Mouse (Mus musculus) thymus, postnatal 25 days (tissue): ENCODE measurements around the gene Rbm20.

Source experiments
- DNase-seq: peaks from one replicate; pipeline ENCODE4 v3.0.0; 2022

Rbm20 gene

DNA sequence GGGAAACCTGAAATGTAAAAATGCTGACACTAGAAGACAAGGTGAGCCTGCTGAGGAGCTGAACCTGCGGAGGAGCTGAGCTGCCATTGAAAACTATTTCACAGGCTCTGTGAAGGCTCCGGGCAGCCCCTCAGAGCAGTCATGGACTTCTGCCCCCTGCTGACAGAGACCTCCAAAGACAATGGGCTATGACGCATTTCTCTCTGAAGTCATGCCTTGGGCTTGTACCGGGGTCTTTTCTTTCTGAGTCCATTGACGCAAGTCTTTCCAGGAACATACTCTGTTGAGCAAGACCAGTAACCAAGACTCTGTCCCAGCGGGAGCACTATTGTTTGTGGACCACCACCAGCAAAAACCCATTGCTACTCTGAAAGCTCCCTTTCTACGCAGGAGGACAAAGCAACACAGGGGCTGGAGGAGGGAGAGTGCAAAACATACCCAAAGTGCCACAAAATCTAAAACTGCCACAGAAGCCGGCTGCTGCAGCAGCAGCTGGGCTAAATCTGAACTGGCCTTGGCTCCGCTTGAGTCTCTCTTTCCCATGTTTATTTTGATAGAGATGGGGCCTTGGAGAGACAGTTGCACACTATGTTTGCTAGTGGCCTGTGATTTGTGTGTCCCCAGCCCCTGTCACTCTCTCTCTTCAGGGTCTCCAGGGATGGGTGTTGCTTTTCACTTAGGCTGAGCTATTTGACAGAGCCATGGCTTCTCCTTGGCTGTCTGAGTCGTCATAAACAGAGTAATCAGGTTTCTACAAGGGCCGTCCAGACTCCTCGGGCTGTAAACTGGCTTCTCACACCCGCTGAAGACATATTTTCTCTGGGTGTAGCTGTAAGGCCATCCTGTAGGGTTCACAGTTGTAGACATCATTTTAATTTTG is 144.4 kb downstream of the Rbm20 start:
- no peak for DNase-seq

DNA sequence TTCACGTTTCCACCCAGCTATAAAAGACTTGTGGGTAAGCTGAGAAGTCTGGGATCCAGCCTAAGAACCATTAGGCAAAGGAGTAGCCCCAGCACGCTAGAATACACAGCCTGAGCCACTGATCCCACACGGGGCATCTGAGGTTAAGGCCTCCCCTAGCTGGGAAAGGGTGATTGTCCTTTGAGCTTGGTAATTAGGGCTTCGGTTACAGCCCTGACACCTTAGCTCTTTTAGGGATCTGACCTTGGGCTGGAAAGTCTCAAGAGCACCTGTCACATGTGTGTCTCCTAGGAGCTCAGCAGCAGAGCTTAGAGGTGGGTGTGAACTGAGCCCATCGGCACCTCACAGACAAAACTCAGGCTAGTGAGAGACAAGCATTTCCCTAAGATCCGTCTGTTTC is 146.7 kb downstream of the Rbm20 start:
- no peak for DNase-seq

DNA sequence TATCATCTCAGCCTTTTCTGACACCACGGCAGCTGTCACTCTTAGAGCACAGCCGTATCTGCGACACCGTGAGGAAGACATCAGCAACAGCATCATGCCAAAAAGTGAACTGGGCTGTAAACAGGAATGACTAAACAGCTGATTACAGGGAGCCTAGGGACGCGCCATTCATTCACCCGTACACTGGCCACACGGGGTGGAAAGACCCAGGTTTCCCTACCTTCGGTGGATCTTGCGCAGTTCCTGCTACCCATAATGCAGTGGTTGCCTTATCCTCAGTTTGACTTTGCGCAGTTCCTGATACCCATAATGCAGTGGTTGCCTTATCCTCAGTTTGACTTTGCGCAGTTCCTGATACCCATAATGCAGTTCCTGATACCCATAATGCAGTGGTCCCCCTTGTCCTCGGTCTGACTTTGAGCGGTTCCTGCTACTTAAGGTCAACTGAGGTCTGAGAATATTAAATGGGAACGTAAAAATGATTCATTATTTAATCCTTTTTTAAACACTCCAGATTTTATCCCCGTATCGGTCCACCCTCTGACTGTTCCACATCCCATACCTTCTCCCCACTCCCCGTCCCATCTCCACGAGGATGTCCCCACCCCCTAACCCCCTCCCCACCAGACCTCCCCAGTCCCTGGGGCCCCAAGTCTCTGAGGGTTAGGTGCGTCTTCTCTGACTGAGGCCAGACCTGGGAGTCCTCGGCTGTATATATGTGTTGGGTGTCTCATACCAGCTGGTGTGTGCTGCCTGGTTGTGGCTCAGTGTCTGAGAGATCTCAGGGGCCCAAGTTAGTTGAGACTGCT is 148.0 kb downstream of the Rbm20 start:
- DNase-seq: peak; percentile 28

DNA sequence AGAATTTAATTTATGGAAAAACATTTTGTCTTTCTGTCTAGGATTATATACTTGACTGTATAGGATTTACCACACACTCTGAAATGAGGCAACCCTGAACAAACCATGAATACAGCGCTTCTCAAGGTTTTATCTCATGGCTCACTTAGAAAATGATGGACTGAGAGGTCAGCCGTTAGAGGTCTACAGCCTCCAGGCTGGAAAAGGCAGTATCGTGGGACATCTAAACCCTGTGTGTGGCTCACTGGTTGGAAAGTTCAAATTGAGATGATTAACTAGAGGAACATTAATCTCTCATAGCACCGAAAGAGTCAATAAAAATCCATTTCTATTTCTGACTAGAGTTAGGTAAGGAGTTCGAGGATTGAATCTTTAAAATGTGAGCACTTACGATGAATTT is 152.9 kb downstream of the Rbm20 start:
- no peak for DNase-seq

DNA sequence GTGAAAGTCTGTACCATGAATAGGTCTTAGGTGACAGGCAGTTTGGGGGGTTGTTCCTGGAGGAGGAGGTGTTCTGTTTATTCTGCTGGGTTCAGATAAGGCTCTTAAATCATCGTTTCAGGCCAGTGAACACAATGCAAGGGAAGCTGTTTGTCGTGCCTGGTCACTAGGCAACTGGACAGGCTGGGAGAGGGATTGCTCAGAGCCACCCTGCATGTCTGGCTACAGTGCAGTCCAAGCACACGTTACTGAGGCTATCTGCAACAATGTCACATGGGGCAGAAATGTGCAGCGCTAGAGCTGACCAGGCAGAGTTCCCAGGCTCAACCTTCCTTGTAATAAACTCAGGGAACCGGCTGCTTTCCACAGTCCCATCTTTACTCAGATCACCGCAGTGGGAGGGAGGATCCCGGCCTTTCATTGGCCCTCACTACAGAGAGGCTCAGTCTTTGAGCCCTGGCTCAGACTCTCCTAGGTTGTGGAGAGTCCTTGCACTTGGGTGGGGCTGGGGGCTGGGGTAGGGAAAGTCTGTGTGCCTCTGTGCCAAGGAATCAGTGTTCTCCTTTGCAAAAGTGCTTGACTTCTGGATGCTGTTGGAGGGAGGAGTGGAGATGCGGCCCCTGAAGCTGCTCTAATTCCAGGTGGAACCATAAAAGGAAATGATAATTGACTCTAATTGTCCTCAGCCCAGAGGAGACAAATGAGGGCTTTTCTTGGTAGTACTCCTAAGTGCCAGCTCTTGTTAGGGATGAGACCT is 153.5 kb downstream of the Rbm20 start:
- no peak for DNase-seq

DNA sequence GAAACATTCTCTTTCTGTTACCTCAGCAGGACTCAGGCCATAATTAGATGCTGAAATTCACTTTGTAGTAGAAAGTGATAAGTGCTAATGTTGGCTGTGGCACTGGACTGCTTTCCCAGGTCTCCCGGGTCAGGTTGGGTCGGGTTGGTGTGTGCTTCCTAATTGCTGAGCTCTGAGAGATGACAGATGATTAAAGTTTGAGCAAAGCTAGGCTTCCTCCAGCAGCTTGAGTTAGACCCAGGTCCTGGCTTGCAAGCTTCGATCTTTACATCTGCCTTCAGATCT is 154.0 kb downstream of the Rbm20 start:
- no peak for DNase-seq

DNA sequence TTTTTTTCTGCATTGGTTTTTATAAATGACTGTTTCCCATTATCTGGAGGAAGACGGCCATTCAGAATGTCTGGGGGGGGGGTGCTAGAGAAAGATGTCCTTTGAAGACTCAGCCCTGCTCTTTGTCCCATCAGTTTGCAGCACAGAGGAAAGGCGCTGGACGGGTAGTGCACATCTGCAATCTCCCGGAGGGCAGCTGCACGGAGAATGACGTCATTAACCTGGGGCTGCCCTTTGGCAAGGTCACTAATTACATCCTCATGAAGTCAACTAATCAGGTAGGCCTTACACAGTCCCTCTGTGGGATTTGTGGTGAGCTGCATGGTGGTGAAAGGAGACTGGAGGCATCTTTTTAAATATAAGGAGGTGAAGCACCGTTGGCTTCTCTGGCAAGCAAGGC is 155.4 kb downstream of the Rbm20 start:
- no peak for DNase-seq

DNA sequence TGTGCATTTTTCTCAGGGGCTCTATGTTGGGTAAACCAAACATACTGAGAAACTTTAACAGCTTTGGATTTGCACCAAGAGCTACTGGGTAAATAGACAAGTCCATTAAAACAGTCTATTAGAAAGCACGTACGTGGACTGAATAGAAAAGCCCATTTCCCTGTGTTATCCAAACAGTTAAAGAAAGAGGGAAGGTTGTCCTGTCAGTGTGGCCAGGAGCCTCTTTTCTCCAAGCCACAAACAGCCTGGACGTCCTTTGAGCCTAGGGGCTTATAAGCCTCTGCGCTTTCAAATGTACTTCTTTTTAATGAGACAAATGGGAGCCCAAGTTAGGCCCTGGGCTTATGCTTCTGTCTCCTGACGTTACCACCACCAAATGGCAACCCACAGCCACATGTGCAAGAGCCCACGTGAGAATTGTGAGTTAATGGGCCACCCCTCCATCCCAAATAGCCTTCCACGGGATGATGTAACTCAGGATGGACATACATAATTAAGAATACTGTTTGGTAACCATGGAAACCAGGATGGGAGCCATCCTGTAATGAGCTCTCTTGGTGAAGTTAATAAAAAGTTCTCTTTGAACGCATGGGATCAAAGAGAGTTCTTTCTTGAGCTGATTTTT is 156.8 kb downstream of the Rbm20 start:
- no peak for DNase-seq

DNA sequence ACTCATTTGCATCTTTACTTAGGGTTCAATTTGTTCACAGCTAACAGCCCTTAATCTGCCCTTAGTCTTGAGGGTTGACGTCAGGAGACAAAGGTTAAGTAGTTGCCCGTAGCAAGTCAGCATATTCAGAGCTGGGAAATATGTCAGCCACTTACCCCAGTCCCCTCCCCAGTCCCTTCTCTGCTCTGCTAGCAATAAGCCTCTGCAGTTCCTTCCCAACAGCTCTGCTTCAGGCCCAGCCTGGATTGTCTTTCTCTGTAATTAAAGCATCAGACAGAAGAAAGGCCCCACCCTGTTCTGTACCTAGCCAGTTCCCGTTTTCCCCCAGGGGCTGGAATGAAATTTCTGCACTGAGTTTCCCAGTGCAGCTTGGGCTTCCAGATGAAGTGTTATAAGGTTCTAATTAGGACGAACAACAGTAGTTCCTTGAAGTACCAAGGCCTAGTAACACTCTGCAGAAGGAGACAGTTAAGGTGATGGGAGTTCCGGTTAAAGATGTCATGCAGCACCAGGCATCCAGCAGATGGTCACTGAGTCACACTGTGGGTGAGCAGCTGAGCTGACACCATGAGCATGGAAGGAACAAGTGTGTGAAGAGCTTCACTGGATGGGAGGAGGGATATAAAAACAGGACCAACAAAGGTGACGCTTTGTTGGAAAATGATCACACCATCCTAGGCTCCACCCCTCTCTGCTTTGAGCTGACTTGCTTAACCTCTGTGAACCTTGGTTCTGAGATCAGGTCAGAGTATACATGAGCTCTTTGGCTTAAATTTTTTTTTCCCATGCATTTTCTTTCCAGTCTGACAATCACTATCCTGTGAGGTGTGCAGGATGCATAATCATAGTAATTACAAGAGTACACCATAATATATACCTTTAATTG is 159.7 kb downstream of the Rbm20 start:
- DNase-seq: no peak

DNA sequence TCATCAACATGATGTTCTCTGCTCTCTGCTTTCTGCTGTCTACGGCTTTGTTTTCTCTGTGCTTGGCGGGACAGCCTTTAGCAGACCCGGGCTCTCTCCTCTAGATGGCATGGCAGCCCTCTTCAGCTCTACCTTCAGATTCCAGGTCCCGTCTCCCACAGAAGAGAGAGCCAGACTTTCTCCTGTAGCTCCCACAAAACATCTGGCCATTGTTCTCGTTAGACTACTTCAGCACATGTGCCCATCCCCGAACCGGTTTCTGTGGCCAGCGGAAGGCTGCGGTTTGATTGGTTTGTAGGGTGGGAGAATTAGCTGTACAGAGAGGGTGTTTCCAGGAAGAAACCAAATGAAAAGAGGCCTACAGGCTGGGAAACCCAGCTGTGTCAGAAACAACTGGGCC is 161.7 kb downstream of the Rbm20 start:
- peak; percentile 42 for DNase-seq

DNA sequence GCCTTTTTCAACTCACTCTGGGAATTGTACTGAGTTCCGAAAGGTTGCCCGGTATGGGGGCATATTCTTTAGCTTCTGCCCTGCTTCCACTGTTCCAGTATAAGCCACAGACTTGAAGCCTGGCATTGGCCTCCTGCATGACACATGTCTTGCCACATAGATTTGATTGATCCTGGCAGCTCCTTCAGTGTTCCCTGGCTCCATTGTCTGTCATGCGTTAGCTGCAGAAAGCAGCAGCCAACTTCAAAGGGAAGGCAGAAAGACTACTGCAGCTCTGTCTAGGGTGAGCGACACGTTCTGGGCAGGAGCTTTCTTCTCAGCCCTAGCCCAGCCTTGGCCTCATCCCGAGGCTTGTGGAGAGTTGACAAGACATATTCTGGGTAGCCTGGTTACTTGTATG is 162.7 kb downstream of the Rbm20 start:
- no peak for DNase-seq

DNA sequence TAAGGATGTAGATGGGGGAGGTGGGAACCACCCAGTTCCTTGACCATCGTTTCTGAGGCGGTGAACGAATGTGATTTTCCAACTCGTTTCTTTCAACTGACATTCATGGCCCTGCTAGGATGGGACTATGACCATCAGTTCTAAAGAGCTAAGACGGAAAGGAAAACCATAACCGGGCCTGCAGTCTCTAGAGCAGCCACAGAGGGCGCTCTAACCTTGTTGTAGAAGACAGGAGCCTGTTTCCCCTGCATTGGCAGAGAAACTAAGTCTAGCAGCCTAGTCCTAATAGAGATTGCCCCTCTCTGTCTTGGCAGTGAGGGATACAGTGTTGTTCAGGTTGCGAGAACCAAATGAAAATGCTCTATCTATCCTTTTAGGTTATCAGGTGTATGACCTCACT is 164.8 kb downstream of the Rbm20 start:
- peak; percentile 82 for DNase-seq

DNA sequence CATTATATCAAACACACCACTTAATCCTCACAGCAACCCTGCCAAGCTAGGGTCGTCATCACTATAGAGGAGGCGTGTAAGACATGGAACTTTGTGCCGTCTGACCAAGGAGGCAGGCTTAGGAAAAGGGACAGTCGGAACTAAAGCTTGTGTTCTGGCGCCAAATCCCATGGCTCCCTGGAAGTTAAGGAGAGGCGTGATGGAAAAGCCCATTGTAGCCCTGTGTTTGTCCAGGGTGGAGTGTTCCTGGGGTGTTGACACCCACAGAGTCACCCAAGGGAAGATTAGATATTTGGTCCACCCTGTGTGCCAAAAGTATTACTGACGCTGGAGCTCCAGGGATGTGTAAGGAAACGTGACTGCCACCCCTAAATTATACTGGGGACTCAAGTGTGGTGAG is 166.9 kb downstream of the Rbm20 start:
- no peak for DNase-seq

DNA sequence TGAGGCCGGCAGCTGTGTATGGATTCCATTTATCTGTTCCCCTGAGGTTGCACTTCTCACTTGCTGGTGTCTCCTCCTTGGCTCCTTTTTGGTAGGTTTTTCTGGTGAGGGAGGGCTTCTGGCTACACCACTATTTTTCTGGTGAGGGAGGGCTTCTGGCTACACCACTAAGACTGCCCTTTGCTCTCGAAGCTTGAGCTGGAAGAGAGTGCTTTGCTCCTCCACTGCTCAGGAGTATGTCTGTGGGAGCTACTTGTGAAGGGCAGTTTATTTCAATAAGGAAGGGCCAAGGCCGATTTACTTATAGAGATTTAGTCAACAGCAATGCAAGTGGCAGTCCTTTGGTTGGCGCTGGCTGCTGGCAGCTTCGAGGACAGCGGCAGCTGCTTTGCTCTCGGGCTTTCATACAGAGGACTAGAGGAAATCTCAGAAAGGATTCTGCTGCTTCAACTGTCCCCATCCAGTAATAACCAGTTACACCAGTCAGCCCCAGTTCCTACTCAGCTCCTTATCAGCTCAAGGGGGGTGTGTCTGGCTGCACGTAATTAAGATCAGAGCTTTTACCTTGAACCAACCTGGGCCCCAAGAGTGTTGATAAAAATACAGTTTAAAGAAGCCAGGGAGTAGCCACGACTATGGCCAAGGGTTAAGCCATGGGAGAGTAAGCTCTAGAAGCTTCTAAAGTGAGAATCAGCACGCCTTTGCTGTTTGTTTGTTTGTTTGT is 171.3 kb downstream of the Rbm20 start:
- DNase-seq: no peak

DNA sequence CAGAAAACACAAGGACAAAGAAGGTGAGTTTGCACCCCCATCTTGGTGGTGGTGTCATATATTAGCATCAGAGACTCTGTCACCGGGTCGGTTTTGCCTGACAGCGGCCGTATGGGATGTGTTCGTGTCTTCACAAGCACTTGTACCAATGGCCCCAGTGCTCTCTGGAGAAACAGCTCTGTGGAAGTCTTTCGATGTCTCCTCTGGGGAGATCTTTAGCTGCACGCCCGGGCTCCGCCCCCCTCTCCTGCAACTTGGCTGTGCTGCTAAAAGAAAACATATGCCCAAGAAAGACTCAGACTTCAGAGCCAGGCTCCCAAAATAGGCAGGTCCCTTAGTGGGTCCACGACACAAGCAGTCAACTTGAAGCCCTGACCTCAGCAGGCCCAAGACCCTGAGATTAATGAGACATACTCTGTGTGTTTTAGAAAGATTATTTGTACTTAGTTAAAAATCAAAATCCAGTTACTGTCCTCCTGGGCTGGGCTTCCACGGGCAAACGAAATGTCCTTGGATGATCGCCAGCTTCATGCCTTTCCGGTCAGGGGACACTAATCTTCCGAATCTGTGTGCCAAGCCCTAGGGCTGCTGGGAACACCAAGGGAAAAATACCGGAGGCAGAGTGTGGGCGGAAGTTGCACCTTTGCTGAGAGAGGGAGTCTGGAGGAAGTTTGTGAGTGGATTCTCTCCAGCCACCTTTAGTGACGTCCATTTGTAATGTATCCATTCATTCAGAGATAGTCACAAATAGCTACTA is 173.2 kb downstream of the Rbm20 start:
- DNase-seq: no peak

DNA sequence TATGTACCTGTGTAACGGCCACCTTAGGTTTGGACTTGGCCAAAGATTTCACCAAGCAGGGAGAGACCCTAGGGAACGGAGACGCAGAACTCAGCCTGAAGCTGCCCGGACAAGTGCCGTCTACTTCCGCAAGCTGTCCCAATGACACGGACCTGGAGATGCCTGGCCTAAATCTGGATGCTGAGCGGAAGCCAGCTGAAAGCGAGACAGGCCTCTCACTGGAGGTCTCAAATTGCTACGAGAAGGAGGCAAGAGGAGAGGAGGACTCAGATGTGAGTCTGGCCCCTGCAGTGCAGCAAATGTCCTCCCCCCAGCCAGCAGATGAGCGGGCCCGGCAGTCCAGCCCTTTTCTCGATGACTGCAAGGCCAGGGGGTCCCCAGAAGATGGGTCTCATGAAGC is 174.2 kb downstream of the Rbm20 start:
- DNase-seq: no peak

DNA sequence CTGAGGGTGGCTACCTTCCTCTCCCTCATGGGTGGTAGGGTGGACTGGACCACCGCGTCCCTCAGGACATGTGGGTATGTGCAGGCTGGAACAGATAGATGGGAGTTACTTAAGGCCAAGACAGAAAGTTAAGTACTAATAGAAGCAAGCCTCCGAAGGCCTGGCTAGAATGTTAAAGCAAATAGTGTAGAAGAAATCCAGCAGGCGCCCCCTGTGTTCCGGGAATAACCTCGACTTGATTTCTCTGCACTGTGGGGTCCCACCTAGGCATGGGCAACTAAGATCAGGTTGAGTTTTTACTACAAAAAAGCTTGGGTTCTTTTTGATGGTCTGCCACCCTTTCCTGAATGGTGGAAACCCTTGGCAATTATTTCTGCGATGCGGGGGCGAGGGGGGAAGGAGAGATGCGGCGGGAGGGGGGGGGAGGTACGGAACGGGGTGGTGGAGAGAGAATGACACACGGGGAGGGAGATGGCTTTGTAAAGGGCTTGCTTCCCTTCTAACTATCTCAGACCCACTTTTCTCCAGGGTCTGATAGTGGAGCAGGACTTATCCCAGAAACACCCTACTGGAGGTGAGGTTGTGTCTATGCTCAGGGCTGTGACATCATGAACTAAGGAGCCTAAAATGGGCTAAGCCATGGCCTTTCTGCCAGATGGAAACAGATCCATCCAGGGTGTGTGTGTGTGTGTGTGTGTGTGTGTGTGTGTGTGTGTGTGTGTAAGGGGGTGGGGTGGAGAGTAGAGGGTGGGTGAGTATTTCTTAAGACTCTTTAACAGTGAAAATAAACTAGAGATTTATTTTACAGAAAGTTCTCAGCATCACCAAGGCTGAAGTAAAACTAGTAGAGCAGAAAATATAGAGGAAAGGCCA is 175.0 kb downstream of the Rbm20 start:
- DNase-seq: no peak

DNA sequence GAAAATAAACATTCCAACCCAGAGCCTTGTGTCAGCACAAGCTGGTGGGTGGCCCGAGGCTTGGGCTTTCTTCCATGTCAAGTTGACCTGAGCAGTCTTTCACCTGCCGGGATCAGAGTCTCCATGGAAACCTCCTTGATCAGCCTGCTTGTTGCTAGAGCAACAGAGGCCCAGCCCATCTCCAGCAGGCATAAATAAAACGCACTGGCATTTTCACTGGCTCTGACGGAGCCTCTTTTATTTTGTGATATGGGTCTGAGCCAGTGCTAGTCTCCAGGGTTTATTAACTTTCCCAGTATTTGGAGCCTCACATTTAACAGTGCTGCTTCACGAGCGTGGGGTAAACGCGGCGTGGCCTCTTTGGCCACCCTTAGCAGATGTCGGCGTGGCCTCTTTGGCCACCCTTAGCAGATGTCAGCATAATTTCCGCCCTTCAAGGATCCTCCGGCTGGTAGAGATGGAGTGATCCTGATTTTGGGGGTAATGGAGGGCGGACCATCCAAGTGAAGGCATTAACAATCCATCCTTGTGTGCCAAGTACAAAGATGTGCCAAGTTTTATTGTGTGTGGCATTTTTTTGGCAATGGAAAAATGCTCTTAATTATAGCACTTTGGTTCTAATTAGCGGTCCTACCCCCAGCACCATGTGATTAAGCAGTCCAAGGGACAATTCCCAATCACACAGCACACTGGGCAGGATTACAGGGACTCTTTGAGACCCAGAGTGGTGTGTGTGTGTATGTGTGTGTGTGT is 175.8 kb downstream of the Rbm20 start:
- no peak for DNase-seq

DNA sequence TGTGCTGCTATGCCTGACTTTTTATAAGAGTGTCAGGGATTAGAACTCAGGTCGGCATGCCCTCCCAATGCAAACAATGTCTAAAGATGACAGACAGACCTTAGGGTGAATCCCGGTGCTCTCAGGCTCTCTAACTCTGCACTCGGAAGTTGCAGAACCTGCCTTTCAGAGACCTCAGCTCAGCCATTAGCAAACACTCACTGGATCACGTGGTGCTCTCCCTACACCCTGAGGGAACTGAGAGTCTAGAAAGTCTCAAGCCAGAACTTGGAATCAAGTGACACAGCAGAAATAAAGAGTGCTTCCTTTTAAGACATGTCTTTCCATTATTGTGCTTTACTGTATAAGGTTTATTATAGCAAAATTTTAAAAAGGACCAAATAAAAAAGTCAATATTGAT is 177.9 kb downstream of the Rbm20 start:
- no peak for DNase-seq
